Comparison of ENCODE assay signal across 8 mouse cellular contexts in genomic region chr11:120823956-120824786, GRCm38 (mm10). TPM values are rescaled to one million over a fixed set of nuclear protein-coding genes. Genes with fewer than 3 reads are reported as not detected.
A peak's percentile ranks its signal among the peaks of the same experiment; 100 is the strongest.
DNase-seq lines count a peak whose midpoint lies in the region; ATAC-seq and TF ChIP-seq lines count a peak whose summit lies in the region.

TSS of gene Fasn (minus strand) at chr11:120824547.

- no peaks in the 10 kb centered on the region for H3K27me3 ChIP-seq in forebrain, embryonic 10.5 days (ENCODE audit: poor library complexity, severe bottlenecking)
- H3K27me3 ChIP-seq in heart, embryonic 15.5 days = no peaks in the 10 kb centered on the region
- H3K27me3 ChIP-seq in liver, embryonic 14.5 days (ENCODE audit: control insufficient read depth, insufficient read depth, low read length) = no peaks in the 10 kb centered on the region
- no peaks in the 10 kb centered on the region for H3K27me3 ChIP-seq in neural tube, embryonic 11.5 days (ENCODE audit: control insufficient read depth, insufficient read depth, low read length)
- H3K27me3 ChIP-seq in stomach, postnatal 0 days (ENCODE audit: control insufficient read depth, insufficient read depth, low read length) = no peaks in the 10 kb centered on the region

- H3K4me2 ChIP-seq in heart, embryonic 15.5 days = peak within 1 kb of the TSS; percentile 82
- H3K4me2 ChIP-seq in liver, embryonic 14.5 days (ENCODE audit: low read depth) = peak within 1 kb of the TSS; percentile 95
- H3K4me2 ChIP-seq in neural tube, embryonic 11.5 days (ENCODE audit: low read depth) = peak within 1 kb of the TSS; percentile 95
- peak within 1 kb of the TSS; percentile 93 for H3K4me2 ChIP-seq in stomach, postnatal 0 days (replicated peaks; ENCODE audit: low read depth)

- under 1% methylated on average over 109 of the region's 109 CpGs for WGBS in forebrain, embryonic 10.5 days
- WGBS in heart, embryonic 15.5 days = under 1% methylated on average over 93 of the region's 109 CpGs
- under 1% methylated on average over 96 of the region's 109 CpGs for WGBS in liver, embryonic 14.5 days (ENCODE audit: insufficient replicate concordance)
- WGBS in neural tube, embryonic 11.5 days = under 1% methylated on average over 90 of the region's 109 CpGs
- under 1% methylated on average over 94 of the region's 109 CpGs for WGBS in stomach, postnatal 0 days

- peak within 1 kb of the TSS; percentile 99 for H3K27ac ChIP-seq in forebrain, embryonic 10.5 days
- peak within 1 kb of the TSS; percentile 94 for H3K27ac ChIP-seq in heart, embryonic 15.5 days
- H3K27ac ChIP-seq in liver, embryonic 14.5 days = peak within 1 kb of the TSS; percentile 66
- peak within 1 kb of the TSS; percentile 98 for H3K27ac ChIP-seq in neural tube, embryonic 11.5 days (ENCODE audit: low read depth, low read length)
- H3K27ac ChIP-seq in stomach, postnatal 0 days (replicated peaks) = peak within 1 kb of the TSS; percentile 91

- peak within 1 kb of the TSS; percentile 90 for H3K9ac ChIP-seq in heart, embryonic 15.5 days
- H3K9ac ChIP-seq in liver, embryonic 14.5 days (replicated peaks) = peak within 1 kb of the TSS; percentile 83
- H3K9ac ChIP-seq in neural tube, embryonic 11.5 days (ENCODE audit: low read length) = peak within 1 kb of the TSS; percentile 92
- peak within 1 kb of the TSS; percentile 86 for H3K9ac ChIP-seq in stomach, postnatal 0 days (ENCODE audit: low read length)

- peak; percentile 77 for ATAC-seq in CD4-positive, CD25-positive, alpha-beta regulatory T cell, adult 4 months
- peak; percentile 87 for ATAC-seq in heart, embryonic 15.5 days (replicated peaks; ENCODE audit: insufficient number of reproducible peaks, insufficient read depth, low FRiP score, low read depth)
- peak; percentile 83 for ATAC-seq in liver, embryonic 14.5 days (ENCODE audit: insufficient read depth)
- peak; percentile 87 for ATAC-seq in neural tube, embryonic 11.5 days (ENCODE audit: insufficient read depth, low FRiP score, low TSS enrichment)
- peak; percentile 90 for ATAC-seq in stomach, postnatal 0 days (ENCODE audit: low FRiP score, low TSS enrichment)

- peak within 1 kb of the TSS; percentile 94 for H3K4me3 ChIP-seq in forebrain, embryonic 10.5 days
- peak within 1 kb of the TSS; percentile 73 for H3K4me3 ChIP-seq in heart, embryonic 15.5 days
- peak within 1 kb of the TSS; percentile 71 to 78 for H3K4me3 ChIP-seq in liver, embryonic 14.5 days (ENCODE audit: insufficient read depth in 1 of 2, low read depth in 2 of 2, low read length in 2 of 2)
- peak within 1 kb of the TSS; percentile 91 for H3K4me3 ChIP-seq in neural tube, embryonic 11.5 days (ENCODE audit: low read depth, low read length)
- H3K4me3 ChIP-seq in stomach, postnatal 0 days (ENCODE audit: low read depth, low read length) = peak within 1 kb of the TSS; percentile 86

- DNase-seq in c-Kit-negative CD71-positive TER-119-positive erythroid progenitor cells, embryonic 14.5 days (ENCODE audit: low read depth, low spot score) = peak; percentile 63
- DNase-seq in forebrain, embryonic 10.5 days (ENCODE audit: extremely low spot score, low spot score) = peak; percentile 99
- peak; percentile 95 to 98 for DNase-seq in kidney, postnatal 25 days
- peak; percentile 79 to 80 (median 80) for DNase-seq in liver, embryonic 14.5 days (ENCODE audit: low read depth in 3 of 3, low spot score in 3 of 3)
- DNase-seq in neural tube, embryonic 11.5 days (ENCODE audit: low spot score) = peak; percentile 98
- peak; percentile 96 for DNase-seq in stomach, postnatal 0 days (ENCODE audit: low spot score)

- H3K4me1 ChIP-seq in forebrain, embryonic 10.5 days = peaks cover 63% of the 10 kb centered on the region
- peaks cover 36% of the 10 kb centered on the region for H3K4me1 ChIP-seq in heart, embryonic 15.5 days (replicated peaks)
- H3K4me1 ChIP-seq in liver, embryonic 14.5 days (replicated peaks; ENCODE audit: control insufficient read depth in 2 of 2, insufficient read depth in 2 of 2, low read length in 1 of 2) = peaks cover 8 to 12% of the 10 kb centered on the region in 2 experiments; a peak in 3 of 4 replicates
- peaks cover 28% of the 10 kb centered on the region for H3K4me1 ChIP-seq in neural tube, embryonic 11.5 days (ENCODE audit: control insufficient read depth, insufficient read depth, low read length)
- H3K4me1 ChIP-seq in stomach, postnatal 0 days (replicated peaks; ENCODE audit: control insufficient read depth, insufficient read depth) = peaks cover 9% of the 10 kb centered on the region

- no peaks in the 10 kb centered on the region for H3K9me3 ChIP-seq in forebrain, embryonic 10.5 days
- H3K9me3 ChIP-seq in heart, embryonic 15.5 days (replicated peaks) = no peaks in the 10 kb centered on the region
- H3K9me3 ChIP-seq in liver, embryonic 14.5 days (ENCODE audit: control insufficient read depth, low read length) = no peaks in the 10 kb centered on the region
- no peaks in the 10 kb centered on the region for H3K9me3 ChIP-seq in neural tube, embryonic 11.5 days (ENCODE audit: control insufficient read depth, low read length)
- H3K9me3 ChIP-seq in stomach, postnatal 0 days (ENCODE audit: control insufficient read depth, low read length) = no peaks in the 10 kb centered on the region

- TF ChIP-seq EP300 in liver, embryonic 14.5 days (IDR thresholded peaks at IDR 0.05; ENCODE audit: low read depth) = no peak
- TF ChIP-seq EP300 in stomach, postnatal 0 days (optimal IDR thresholded peaks at IDR 0.05) = no peak

- peaks cover 49% of the 10 kb centered on the region for H3K36me3 ChIP-seq in forebrain, embryonic 10.5 days (replicated peaks)
- peaks cover 17% of the 10 kb centered on the region for H3K36me3 ChIP-seq in heart, embryonic 15.5 days
- peaks cover 11% of the 10 kb centered on the region for H3K36me3 ChIP-seq in liver, embryonic 14.5 days (replicated peaks; ENCODE audit: control insufficient read depth, insufficient read depth, low read depth)
- H3K36me3 ChIP-seq in neural tube, embryonic 11.5 days (ENCODE audit: control insufficient read depth, insufficient read depth, low read length) = peaks cover 19% of the 10 kb centered on the region
- peaks cover 21% of the 10 kb centered on the region for H3K36me3 ChIP-seq in stomach, postnatal 0 days (ENCODE audit: control insufficient read depth, insufficient read depth, low read length)

- TF ChIP-seq CTCF in liver, embryonic 14.5 days (IDR thresholded peaks at IDR 0.05; ENCODE audit: low read depth) = peak; percentile 66
- TF ChIP-seq CTCF in stomach, postnatal 0 days (IDR thresholded peaks at IDR 0.05; ENCODE audit: low read depth) = peak; percentile 73

RNA-seq across cellular contexts. Expression of gene Fasn, which starts in this region (rescaled TPM):
- 10 to 100 TPM; 24.1 to 34.8 TPM for polyA plus RNA-seq in CD4-positive, CD25-positive, alpha-beta regulatory T cell, adult 4 months (2017; shearing (Covaris generic))
- polyA plus RNA-seq in forebrain, embryonic 10.5 days (2016; fragmentation: Nextera tagmentation; extraction: Ambion mirVana) = 134 and 144 TPM in 2 replicates
- 17.0 and 31.7 TPM in 2 replicates for polyA plus RNA-seq in heart, embryonic 15.5 days (2015; fragmentation: Nextera tagmentation; extraction: Ambion mirVana)
- 51.6 and 59.8 TPM in 2 replicates for polyA plus RNA-seq in liver, embryonic 14.5 days (2012; rRNA removed)
- 17.7 and 22.3 TPM in 2 replicates for polyA plus RNA-seq in liver, embryonic 14.5 days (2014; fragmentation: Nextera tagmentation; extraction: Ambion mirVana)
- polyA plus RNA-seq in neural tube, embryonic 11.5 days (2014; fragmentation: Nextera tagmentation; extraction: Ambion mirVana) = 108 and 125 TPM in 2 replicates
- polyA plus RNA-seq in stomach, postnatal 0 days (2015; fragmentation: Nextera tagmentation; extraction: Ambion mirVana) = 16.0 and 19.7 TPM in 2 replicates

Comparison
In these comparisons a context has a peak if more than half of its experiments do, and no peak if none do; other contexts are left out.
1. Peak in every context shown above with its lines: DNase-seq, ATAC-seq, H3K4me3 ChIP-seq and H3K27ac ChIP-seq.